Mouse (Mus musculus) layer of hippocampus, adult 9-11 months (tissue): ENCODE results near the gene Pigr.

Experiments used
- DNase-seq: peaks from one replicate; pipeline ENCODE4 v3.0.0; 2022

The Pigr gene

DNA sequence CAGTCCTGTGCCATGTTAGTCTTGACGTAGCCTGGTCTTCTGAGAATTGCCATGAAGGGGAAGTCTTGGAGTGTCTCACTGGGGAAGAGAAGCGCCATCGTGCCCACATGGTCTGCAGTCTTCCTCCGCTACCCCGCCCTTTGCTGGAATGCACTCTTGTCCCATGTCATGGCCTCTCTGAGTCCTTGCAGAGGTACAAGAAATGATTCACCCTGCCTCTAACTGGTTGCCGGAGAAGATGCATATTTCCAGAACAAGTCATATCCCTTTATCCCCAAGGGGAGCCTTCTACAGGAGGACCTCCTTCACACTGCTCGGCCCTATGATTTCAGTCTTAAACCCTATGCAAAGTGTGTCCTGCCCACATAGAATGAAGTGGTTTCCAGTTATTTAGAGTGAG lies 53.4 kb downstream of the Pigr start:
- DNase-seq, result no peak

DNA sequence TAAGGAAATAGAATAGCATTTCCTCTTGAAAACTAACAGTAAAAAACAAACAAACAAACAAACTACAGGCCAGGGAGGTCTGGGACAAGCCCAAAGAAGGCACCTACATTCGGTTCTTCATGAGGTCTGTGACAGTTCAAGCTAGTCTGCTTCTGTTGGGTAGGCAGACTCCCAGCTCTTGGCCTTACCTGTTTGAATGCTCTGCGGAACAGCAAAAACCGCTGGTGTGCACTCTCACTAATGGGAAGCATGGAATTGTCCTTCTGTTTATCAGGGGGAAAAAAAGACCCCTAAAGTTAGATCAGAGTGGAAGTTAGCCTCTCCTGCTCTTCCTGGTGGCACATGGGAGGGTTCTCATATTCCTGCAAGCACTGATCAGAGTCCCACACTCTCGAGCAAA lies 56.7 kb downstream of the Pigr start:
- DNase-seq, result no peak

DNA sequence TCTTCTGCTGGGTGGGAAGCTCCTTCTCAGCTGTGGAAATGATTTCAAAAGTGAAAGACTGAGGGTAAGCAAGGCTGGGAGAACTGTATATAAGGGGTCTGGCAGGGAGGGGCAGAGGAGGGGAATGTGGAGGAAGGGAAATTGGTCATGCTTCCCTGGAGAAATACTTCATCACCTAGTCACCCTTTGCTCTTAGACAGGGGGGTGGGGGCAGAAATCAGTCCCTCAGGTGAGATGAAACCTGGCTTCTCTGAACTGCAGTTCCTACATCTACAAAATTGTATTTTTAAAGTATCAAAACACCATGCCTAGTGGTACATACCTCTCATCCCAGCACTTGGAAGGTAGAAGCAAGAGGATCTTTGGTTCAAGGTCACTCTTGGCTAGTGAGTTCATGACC lies 60.9 kb downstream of the Pigr start, which contains the start of gene Il24:
Il24 (minus strand) TSS at position 101 of the 400 bp plus-strand sequence.
- no peak for DNase-seq

DNA sequence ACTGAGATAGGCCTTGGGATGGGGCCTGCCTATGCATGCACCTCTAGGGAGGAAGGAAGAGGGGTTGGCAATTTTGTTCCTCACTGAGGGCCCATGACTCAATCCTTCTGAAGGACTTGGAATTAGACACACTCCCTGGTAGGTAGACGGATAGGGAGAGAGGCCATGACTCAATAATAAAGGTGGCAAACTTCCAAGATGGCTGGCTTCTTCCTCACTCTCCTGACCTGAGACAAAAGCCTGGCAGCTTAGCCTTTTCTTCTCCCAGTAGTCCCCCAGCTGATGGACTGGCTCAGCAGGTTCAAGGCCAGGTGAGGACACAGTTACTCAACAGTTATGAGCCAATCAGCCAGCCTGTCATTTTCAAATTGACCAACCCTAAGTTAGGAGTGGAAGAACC lies 66.0 kb downstream of the Pigr start:
- no peak for DNase-seq

DNA sequence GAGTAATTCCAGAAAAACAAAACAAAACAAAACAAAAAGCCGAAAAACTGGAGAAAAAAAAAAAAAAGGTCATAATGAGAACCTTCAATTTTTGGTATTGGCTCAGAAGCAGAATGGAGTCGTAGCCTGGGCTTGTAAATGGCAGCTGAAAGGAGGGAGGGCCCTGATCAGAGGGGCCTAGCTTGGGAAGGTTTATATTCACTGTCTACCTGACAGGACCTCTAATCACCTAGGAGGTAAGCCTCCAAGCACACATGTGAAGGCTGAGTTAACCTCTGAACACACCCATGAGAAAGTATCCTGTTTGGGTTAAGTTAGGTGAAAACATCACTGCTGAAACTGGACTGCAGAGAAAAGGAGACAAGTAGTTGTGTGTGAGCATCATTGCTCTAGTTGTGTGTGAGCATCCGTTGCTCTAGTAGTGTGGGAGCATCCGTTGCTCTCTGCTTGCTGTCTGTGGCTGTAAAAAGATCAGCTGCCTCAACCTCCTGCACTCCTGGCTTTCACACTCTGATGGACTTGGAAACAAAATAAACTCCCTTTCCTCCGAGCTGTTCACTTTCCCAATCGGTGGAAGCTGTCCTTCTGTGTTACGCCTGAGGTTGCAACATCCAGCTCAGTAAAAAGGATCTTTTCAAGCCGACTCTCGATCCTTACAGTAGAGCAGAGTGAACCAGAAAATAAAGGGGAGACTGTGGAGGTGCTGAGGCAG lies 67.0 kb downstream of the Pigr start:
- no peak for DNase-seq

DNA sequence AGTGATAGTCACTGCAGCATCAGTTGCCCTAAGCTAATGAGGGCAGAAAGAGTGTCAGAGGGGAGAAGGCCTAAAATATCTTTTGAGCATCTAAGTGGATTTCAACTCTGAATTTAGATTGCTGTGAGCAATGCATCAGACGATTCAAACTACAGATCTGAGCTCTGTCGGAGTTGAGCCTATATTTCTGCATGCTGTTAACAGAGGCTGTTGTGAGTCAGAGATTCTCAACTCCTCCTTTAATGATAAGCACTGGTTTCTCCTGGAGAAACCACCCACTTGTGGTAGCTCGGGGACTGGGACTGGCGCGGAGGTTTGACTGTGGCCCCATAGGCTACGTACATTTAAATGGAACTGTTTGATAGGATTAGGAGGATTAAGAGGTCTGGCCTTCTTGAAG lies 68.0 kb downstream of the Pigr start:
- no peak for DNase-seq
